Mouse (Mus musculus) cortical plate, adult 2 months (tissue): Measurements from ENCODE around the gene Ctss.

Experiments used
- CTCF ChIP-seq: fragments of 200-500 bp; IDR thresholded peaks from 2 replicates; pipeline ENCODE4 v1.5.1; 2011; ENCODE audit warnings: mild to moderate bottlenecking, control low read depth, low read length; ENCODE audit not compliant: insufficient read depth; ENCODE audit errors: extremely low read depth
- POLR2A ChIP-seq: fragments of 200-500 bp; IDR thresholded peaks from 2 replicates; pipeline ENCODE4 v1.6.1; 2011; ENCODE audit warnings: mild to moderate bottlenecking, low read length, control low read depth; ENCODE audit not compliant: insufficient read depth; ENCODE audit errors: extremely low read depth

GRCm38 (mm10) chr3:95502312-95502711, 24.3 kb upstream of the Ctss start:
- TF ChIP-seq POLR2A (no peak), CTCF (no peak)
